Mouse (Mus musculus) lung, embryonic 15.5 days (tissue): ENCODE results near the gene Ip6k1. TPM values are rescaled to one million over a fixed set of nuclear protein-coding genes. Genes with fewer than 3 reads are reported as not detected.
"Not testable (repeated sequence)": the region's sequence is repeated elsewhere in the genome, so short reads cannot be mapped to it uniquely, and the experiment has no call there.

Experiments
- ATAC-seq: fragments of 200-750 bp; cut with Nextera tagmentation; 2 replicates; pipeline ENCODE4 v1.8.0; 2017; ENCODE audit warnings: moderate number of reproducible peaks, borderline replicate concordance; ENCODE audit not compliant: low FRiP score, low TSS enrichment; ENCODE audit errors: extremely low read depth
- H3K27ac ChIP-seq: fragments of 300-500 bp; sonication (generic); 2 replicates; pipeline ENCODE4 v1.5.1; 2015; ENCODE audit warnings: moderate library complexity, mild to moderate bottlenecking, inconsistent platforms
- H3K27me3 ChIP-seq: fragments of 300-500 bp; sonication (generic); 2 replicates; pipeline ENCODE4 v1.6.1; 2015; ENCODE audit warnings: inconsistent platforms
- H3K36me3 ChIP-seq: fragments of 300-500 bp; sonication (generic); 2 replicates; pipeline ENCODE4 v1.6.1; 2015; ENCODE audit warnings: inconsistent platforms
- H3K4me1 ChIP-seq: fragments of 300-500 bp; sonication (generic); 2 replicates; pipeline ENCODE4 v1.6.1; 2015; ENCODE audit warnings: inconsistent platforms
- H3K4me2 ChIP-seq: fragments of 300-500 bp; sonication (generic); 2 replicates; pipeline ENCODE4 v1.6.1; 2015; ENCODE audit warnings: inconsistent platforms, mild to moderate bottlenecking, moderate library complexity
- H3K4me3 ChIP-seq: fragments of 300-500 bp; sonication (generic); 2 replicates; pipeline ENCODE4 v1.5.1; 2015; ENCODE audit warnings: mild to moderate bottlenecking, inconsistent platforms
- H3K9ac ChIP-seq: fragments of 300-500 bp; sonication (generic); 2 replicates; pipeline ENCODE4 v1.6.1; 2015; ENCODE audit warnings: inconsistent platforms
- H3K9me3 ChIP-seq: fragments of 300-500 bp; sonication (generic); 2 replicates; pipeline ENCODE4 v1.6.1; 2016; ENCODE audit warnings: inconsistent platforms
- WGBS: fragments of 180-500 bp; shearing (Covaris S2); methylation state at CpG from one replicate; pipeline ENCODE4 v1.1.7; 2015; 5-methylcytosine and 5-hydroxymethylcytosine counted together
- polyA plus RNA-seq: library from polyadenylated mRNA; unstranded; fragments of >200 nt; fragmentation: Nextera tagmentation; extraction: Ambion mirVana; gene quantifications from 2 replicates; pipeline ENCODE4 v1.2.1, GENCODE M21; 2015

Ip6k1 gene
- polyA plus RNA-seq, 1 experiment from 2014 or later: 53.7 TPM

DNA sequence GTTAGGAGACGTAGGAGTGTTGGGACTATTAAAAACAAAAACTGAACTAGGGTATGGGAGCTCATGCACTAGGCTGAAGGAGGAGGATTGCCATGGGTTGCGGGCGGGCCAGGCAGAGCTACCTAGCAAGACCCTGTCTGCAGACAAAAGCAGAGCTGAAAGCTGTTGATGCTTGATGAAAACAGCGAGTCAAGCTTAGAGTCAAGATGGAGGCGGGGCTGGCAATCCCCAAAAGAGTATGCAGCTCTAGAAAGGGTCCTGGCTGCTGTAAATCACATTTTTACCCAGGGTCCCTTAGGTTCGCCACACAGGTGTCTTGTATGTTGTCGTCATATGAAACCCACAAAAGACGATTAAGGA, 1.2 kb downstream of the Ip6k1 start:
- peak overlapping the region; percentile 94 for H3K4me3 ChIP-seq
- peak overlapping the region; percentile 62 for H3K4me2 ChIP-seq
- 13% methylated on average over 8 of the region's 8 CpGs for WGBS
- peak overlapping the region; percentile 98 for H3K9ac ChIP-seq
- no peaks in the 10 kb centered on the region for H3K9me3 ChIP-seq
- H3K27ac ChIP-seq: peak overlapping the region; percentile 91; the same call in 1 of the 2 replicates
- H3K27me3 ChIP-seq: no peaks in the 10 kb centered on the region
- H3K36me3 ChIP-seq: no peaks in the 10 kb centered on the region; the same call in 1 of the 2 replicates
- peaks cover 13% of the 10 kb centered on the region for H3K4me1 ChIP-seq
- no peak for ATAC-seq

DNA sequence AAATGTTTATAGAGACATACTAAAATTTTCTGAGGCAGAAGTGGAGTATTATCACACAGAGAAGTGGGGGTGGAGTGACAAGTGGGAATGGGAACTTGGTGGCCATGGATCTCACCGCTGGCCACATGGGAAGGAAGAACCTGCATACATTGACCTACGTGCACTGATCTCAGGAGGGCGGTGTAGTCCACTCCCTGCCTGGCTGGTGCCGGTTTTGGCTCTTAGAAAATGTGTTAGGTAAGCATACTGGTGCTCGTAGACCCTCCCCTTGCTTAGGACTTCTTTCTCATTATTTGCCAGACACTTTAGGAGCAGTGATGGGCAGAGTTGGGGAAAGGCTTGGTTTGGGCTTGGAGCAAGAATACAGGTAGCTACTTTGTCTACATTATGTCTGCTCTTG, 5.7 kb downstream of the Ip6k1 start:
- WGBS: 78% methylated on average over 5 of the region's 5 CpGs
- Histone ChIP-seq H3K27me3 (no peaks in the 10 kb centered on the region), H3K4me1 (peaks cover 18% of the 10 kb centered on the region)

DNA sequence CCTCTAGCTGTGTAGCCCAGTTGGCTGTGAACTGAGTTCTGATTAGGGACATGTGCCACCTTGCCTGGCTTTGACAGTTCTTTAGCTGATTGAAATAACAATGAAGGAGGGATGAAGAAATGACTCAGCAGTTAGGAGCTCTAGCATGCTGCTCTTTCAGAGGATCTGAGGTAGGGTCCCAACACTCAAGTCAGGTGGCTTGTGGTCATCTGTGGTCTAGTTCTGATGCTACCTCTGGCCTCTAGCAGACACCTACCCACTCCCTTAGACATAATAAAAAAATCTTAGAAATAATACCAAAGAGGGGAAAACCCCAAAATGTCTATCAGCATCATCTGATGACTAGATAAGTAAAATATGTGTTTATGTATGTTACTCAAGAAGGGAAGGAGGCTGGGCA, 8.1 kb downstream of the Ip6k1 start:
- no peak overlapping the region for H3K4me2 ChIP-seq
- H3K9me3 ChIP-seq: no peaks in the 10 kb centered on the region
- ATAC-seq: no peak

More for the DNA sequence above, 5.7 kb downstream of the Ip6k1 start:
- H3K9me3 ChIP-seq: no peaks in the 10 kb centered on the region
- H3K9ac ChIP-seq: no peak overlapping the region
- no peak overlapping the region for H3K27ac ChIP-seq
- H3K4me2 ChIP-seq: no peak overlapping the region
- H3K4me3 ChIP-seq: no peak overlapping the region
- no peak for ATAC-seq
- peaks cover 7% of the 10 kb centered on the region for H3K36me3 ChIP-seq

DNA sequence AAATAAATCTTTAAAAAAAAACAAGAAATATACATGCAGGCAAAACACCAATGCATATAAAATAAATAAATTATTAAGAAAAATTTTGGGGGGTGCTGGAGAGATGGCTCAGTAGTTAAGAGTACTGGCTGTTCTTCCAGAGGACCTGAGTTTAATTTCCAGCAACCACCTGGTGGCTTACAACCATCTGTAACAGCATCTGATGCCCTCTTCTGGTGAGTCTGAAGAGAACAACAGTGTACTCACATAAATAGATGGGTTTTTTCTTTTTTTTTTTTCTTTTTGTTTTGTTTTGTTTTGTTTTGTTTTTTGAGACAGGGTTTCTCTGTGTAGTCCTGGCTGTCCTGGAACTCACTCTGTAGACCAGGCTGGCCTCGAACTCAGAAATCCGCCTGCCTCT, 11.3 kb downstream of the Ip6k1 start:
- not testable (repeated sequence) for H3K9ac ChIP-seq, H3K9me3 ChIP-seq, H3K27ac ChIP-seq, H3K4me1 ChIP-seq, H3K27me3 ChIP-seq, ATAC-seq, H3K4me3 ChIP-seq, H3K4me2 ChIP-seq
- WGBS: 98% methylated on average over 2 of the region's 2 CpGs
- peaks cover 12% of the 10 kb centered on the region for H3K36me3 ChIP-seq

More for the DNA sequence above, 8.1 kb downstream of the Ip6k1 start:
- Histone ChIP-seq H3K27me3 (no peaks in the 10 kb centered on the region), H3K9ac (no peak overlapping the region), H3K36me3 (peaks cover 10% of the 10 kb centered on the region; the same call in 1 of the 2 replicates), H3K4me3 (no peak overlapping the region), H3K4me1 (0 out of 2 replicates have a peak, but pooled peaks cover 7% of the 10 kb centered on the region), H3K27ac (no peak overlapping the region)

DNA sequence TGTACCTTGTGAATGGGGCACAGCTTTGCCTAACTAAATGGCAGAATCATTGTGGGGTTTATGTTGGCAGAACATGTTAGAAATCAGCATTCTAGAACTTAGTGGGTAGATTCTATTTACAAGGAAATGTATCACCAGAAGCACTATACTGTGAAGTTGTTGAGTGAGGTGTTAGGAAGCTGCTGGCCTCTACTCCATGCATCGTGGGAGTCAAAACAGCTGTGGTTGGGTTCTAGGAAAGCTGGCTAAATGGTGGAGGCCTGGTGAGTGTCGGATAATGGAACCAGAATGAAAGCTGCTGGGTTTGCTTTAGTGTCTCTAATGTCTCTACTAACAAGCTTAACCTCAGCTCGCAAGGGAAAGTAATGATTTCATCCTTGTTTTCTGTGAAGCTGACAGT, 14.8 kb downstream of the Ip6k1 start:
- Histone ChIP-seq H3K4me2 (no peak overlapping the region), H3K9ac (no peak overlapping the region), H3K27ac (no peak overlapping the region), H3K4me1 (0 out of 2 replicates have a peak, but pooled peaks cover 3% of the 10 kb centered on the region), H3K9me3 (no peaks in the 10 kb centered on the region), H3K4me3 (no peak overlapping the region), H3K27me3 (no peaks in the 10 kb centered on the region), H3K36me3 (peaks cover 12% of the 10 kb centered on the region)
- ATAC-seq: no peak
- 83% methylated on average over 3 of the region's 3 CpGs for WGBS

DNA sequence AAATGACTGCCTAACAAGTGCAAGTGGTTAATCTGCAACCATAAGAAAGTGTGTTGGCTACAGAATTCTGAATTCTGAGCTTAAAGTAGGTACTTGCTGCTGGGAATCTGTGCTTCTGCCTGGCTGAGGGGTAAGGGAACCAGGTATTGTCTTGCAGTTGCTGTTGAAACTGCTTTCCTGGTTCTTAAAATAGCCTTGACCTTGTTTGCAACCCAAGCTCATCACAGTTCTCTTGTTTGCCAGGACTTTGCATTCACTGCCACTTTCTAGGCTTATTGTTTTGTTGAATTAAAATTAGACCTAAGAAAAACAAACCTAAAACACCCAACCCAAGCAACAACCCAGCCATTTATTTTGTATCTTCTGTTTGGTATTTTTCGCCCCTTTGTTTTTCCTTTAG, 18.4 kb downstream of the Ip6k1 start:
- Histone ChIP-seq H3K4me2 (no peak overlapping the region), H3K36me3 (peaks cover 21% of the 10 kb centered on the region), H3K27ac (no peak overlapping the region), H3K4me1 (0 out of 2 replicates have a peak, but pooled peaks cover 3% of the 10 kb centered on the region), H3K27me3 (no peaks in the 10 kb centered on the region), H3K4me3 (no peak overlapping the region), H3K9ac (no peak overlapping the region), H3K9me3 (no peaks in the 10 kb centered on the region)
- WGBS: 89% methylated on average over 1 of the region's 1 CpGs
- ATAC-seq: no peak

DNA sequence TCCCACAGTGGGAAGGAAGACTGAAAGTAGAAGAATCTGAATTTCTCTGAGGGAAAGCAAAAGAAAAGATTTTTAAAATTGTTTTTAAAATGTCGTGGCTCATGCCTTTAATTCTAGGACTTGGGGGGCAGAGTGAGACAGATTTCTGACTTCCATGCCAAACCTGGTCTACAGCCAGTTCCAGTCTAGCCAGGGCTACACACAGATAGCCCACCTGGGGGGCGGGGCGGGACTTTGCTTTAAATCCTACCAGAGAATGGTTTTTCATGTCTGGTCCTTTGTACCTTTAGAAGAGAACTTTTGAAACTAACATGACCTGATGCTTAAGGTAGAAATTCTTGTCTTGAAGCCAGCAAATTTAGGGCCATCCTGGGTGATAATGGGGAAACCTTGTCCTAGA, 20.9 kb downstream of the Ip6k1 start:
- WGBS: 89% methylated on average over 3 of the region's 3 CpGs
- no peaks in the 10 kb centered on the region for H3K27me3 ChIP-seq
- no peak for ATAC-seq
- H3K4me3 ChIP-seq: no peak overlapping the region
- H3K4me2 ChIP-seq: no peak overlapping the region
- no peak overlapping the region for H3K9ac ChIP-seq
- H3K9me3 ChIP-seq: no peaks in the 10 kb centered on the region
- H3K36me3 ChIP-seq: peaks cover 39% of the 10 kb centered on the region
- H3K27ac ChIP-seq: no peak overlapping the region
- 0 out of 2 replicates have a peak, but pooled peaks cover 3% of the 10 kb centered on the region for H3K4me1 ChIP-seq

DNA sequence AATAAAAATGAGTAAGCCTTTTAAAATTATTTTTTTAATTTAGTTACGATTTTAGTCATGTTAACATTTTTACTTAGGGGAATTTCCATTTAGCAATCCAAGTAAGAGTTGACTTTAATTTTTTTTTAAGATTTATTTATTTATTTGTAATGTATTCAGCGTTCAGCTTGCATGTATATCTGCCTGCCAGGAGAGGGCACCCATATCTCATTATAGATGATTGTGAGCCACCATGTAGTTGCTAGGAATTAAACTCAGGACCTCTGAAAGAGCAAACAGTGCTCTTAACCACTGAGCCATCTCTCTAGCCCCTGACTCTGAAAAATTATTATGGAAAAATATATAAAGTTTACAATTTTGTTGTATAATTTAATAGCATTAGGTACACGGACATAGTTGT, 24.3 kb downstream of the Ip6k1 start:
- no peaks in the 10 kb centered on the region for H3K27me3 ChIP-seq
- no peak for ATAC-seq
- WGBS: 86% methylated on average over 3 of the region's 3 CpGs

DNA sequence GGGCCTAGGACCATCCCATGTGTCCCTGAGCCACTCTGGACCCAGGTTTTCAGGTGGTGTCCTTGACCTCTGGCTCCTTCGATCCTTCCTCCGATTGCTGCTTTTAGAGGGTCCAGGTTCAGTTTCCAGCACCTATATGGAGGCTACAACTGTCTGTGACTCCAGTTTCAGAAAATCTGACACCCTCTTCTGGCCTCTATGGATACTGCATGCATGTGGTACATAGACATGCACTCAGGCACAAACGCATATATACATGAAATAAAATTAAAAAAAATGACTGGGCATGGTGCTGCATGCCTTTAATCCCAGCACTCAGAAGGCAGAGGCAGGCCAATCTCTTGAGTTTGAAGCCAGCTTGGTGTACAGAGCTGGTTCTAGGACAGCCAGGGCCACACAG, 25.6 kb downstream of the Ip6k1 start:
- no peak overlapping the region for H3K9ac ChIP-seq
- no peak for ATAC-seq
- no peaks in the 10 kb centered on the region for H3K27me3 ChIP-seq
- 97% methylated on average over 3 of the region's 3 CpGs for WGBS
- H3K27ac ChIP-seq: no peak overlapping the region
- peaks cover 55% of the 10 kb centered on the region for H3K36me3 ChIP-seq
- no peaks in the 10 kb centered on the region for H3K4me1 ChIP-seq
- H3K4me2 ChIP-seq: no peak overlapping the region
- H3K9me3 ChIP-seq: no peaks in the 10 kb centered on the region
- no peak overlapping the region for H3K4me3 ChIP-seq

More for the DNA sequence above, 24.3 kb downstream of the Ip6k1 start:
- Histone ChIP-seq H3K4me3 (no peak overlapping the region), H3K4me1 (no peaks in the 10 kb centered on the region), H3K9me3 (no peaks in the 10 kb centered on the region), H3K4me2 (no peak overlapping the region), H3K36me3 (peaks cover 47% of the 10 kb centered on the region), H3K9ac (no peak overlapping the region), H3K27ac (no peak overlapping the region)

DNA sequence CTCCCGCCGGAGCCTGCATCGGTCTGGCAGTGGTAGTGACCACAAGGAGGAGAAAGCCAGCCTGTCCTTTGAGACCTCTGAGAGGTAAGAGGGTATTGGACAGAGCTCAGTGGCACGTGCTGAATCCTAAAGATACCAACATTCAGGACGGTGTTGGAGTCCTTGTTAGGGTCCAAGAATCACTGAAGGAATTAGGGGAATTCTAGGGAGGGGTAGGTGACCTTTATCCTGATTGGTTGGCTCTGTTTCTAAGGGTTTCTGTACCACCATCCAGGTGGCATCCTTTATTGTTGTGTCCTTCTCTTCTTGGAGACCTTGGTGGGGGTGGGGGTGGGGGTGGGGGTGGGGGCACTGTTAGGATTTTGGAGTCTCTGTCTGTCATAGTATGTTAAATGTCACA, 29.8 kb downstream of the Ip6k1 start:
- no peak overlapping the region for H3K4me3 ChIP-seq
- peaks cover 44% of the 10 kb centered on the region for H3K36me3 ChIP-seq
- H3K9ac ChIP-seq: no peak overlapping the region
- no peaks in the 10 kb centered on the region for H3K4me1 ChIP-seq
- H3K27me3 ChIP-seq: no peaks in the 10 kb centered on the region
- H3K27ac ChIP-seq: no peak overlapping the region
- WGBS: 89% methylated on average over 5 of the region's 5 CpGs
- ATAC-seq: no peak
- H3K4me2 ChIP-seq: no peak overlapping the region
- H3K9me3 ChIP-seq: no peaks in the 10 kb centered on the region

DNA sequence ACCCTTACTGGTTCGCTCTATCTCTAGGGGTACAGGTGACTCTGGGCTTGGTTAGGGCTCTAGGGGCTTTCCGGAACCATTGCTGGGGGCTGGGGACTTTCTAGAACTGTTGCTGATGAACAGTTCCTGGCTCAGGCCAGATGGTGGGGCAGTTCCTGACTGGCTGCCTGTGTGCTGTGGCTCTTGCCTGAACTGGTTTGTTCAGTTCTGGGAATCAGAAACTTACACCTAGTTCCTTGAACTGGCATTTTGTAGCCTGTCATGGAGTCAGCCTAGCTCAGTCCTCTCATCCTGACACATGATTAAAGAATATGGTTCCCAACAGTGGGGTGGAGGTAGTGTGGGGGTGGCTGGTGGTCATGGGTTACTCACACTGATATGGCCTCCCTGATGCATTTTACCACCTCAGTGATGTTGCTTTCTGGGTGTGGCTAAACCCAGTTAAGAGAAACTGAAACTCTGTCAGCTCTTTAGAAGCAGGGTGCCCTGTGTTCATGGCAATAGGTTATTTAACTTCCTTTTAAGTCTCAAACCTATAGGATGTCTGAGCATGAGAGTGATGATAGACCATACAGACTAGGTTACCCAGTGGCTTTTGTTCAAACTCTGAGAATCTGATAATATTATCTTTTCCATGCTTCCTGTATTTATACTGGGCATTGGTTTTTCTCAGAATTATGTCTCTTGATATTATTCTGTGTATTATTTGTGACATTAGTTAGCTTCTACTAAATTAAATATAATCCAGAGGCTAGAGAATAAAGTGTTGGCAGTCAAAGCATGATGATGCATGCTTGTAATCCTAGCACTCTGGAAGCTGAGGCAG, 33.2 kb downstream of the Ip6k1 start:
- no peak overlapping the region for H3K9ac ChIP-seq
- H3K36me3 ChIP-seq: peaks cover 50% of the 10 kb centered on the region
- H3K9me3 ChIP-seq: no peaks in the 10 kb centered on the region
- no peak overlapping the region for H3K27ac ChIP-seq
- H3K4me2 ChIP-seq: no peak overlapping the region
- no peaks in the 10 kb centered on the region for H3K27me3 ChIP-seq
- H3K4me3 ChIP-seq: no peak overlapping the region
- 82% methylated on average over 2 of the region's 2 CpGs for whole genome bisulfite sequencing
- H3K4me1 ChIP-seq: no peaks in the 10 kb centered on the region
- ATAC-seq: no peak

DNA sequence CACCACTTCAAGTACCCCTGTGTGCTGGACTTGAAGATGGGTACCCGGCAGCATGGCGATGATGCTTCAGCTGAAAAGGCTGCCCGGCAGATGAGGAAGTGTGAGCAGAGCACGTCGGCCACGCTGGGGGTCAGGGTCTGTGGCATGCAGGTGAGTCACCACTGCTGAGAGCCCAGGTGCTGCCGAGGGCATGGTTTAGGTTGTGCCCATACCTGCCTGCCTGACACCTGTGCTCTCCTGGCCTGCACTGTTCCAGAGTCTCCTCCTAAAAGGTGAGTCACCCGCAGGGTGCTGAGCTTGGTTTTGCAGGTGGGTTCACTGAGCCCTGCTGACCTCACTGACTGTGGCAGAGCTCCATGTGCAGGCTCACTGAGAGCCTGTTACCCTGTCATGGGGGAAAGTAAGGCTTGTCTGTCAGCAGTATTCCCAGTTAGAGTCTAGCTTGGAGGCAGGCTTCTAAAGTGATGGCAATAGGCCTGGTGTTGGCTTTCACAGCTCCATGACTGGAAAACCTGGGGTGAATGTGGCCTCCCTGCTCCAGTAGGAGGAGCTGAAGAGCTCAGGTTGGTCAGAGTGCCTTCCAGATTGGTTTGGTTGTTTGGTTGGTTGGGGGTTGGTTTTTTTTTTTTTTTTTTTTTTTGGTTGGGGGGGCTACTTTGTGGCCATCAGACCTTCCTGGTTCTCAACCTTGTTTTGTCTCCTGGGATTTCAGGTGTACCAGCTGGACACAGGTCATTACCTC, 42.6 kb downstream of the Ip6k1 start:
- H3K9me3 ChIP-seq: no peaks in the 10 kb centered on the region
- H3K9ac ChIP-seq: no peak overlapping the region
- no peak overlapping the region for H3K4me2 ChIP-seq
- no peaks in the 10 kb centered on the region for H3K27me3 ChIP-seq
- no peak overlapping the region for H3K4me3 ChIP-seq
- WGBS: 97% methylated on average over 8 of the region's 8 CpGs
- H3K36me3 ChIP-seq: peaks cover 52% of the 10 kb centered on the region
- ATAC-seq: no peak
- H3K27ac ChIP-seq: no peak overlapping the region
- H3K4me1 ChIP-seq: peaks cover 17% of the 10 kb centered on the region
